Mouse (Mus musculus) lung, postnatal 0 days (tissue): ENCODE data around the gene Syndig1l. TPM values are rescaled to one million over a fixed set of nuclear protein-coding genes. Genes with fewer than 3 reads are reported as not detected.

Experiments used
- ATAC-seq: fragments of 200-750 bp; cut with Nextera tagmentation; 2 replicates; pipeline ENCODE4 v1.8.0; 2017; ENCODE audit warnings: moderate library complexity
- DNase-seq: peaks from one replicate; pipeline ENCODE4 v3.0.0-alpha.2; 2016; ENCODE audit warnings: low spot score
- H3K27ac ChIP-seq: fragments of 300-500 bp; sonication (generic); 2 replicates; pipeline ENCODE4 v1.5.1; 2014; ENCODE audit warnings: antibody characterized with exemption, mild to moderate bottlenecking, low read length, mixed read lengths
- H3K27me3 ChIP-seq: fragments of 300-500 bp; sonication (generic); replicated peaks from 2 replicates; pipeline ENCODE4 v1.6.1; 2014; ENCODE audit warnings: low read length, mixed read lengths; ENCODE audit not compliant: insufficient read depth
- H3K36me3 ChIP-seq: fragments of 300-500 bp; sonication (generic); 2 replicates; pipeline ENCODE4 v1.6.1; 2014; ENCODE audit warnings: low read length, mixed read lengths; ENCODE audit not compliant: insufficient read depth
- H3K4me1 ChIP-seq: fragments of 300-500 bp; sonication (generic); 2 replicates; pipeline ENCODE4 v1.6.1; 2014; ENCODE audit warnings: antibody characterized with exemption, low read depth, low read length, mixed read lengths; ENCODE audit not compliant: insufficient read depth
- H3K4me2 ChIP-seq: fragments of 300-500 bp; sonication (generic); replicated peaks from 2 replicates; pipeline ENCODE4 v1.6.1; 2014; ENCODE audit warnings: low read depth, mild to moderate bottlenecking, low read length, moderate library complexity, mixed read lengths
- H3K4me3 ChIP-seq: fragments of 300-500 bp; sonication (generic); 2 replicates; pipeline ENCODE4 v1.5.1; 2014; ENCODE audit warnings: low read depth, low read length
- H3K9ac ChIP-seq: fragments of 300-500 bp; sonication (generic); replicated peaks from 2 replicates; pipeline ENCODE4 v1.6.1; 2014; ENCODE audit warnings: low read depth, mild to moderate bottlenecking
- H3K9me3 ChIP-seq: fragments of 300-500 bp; sonication (generic); 2 replicates; pipeline ENCODE4 v1.6.1; 2016; ENCODE audit warnings: low read length, mixed read lengths
- CTCF ChIP-seq: IDR thresholded peaks from 2 replicates; pipeline ENCODE4 v1.5.1; 2016; ENCODE audit warnings: antibody characterized with exemption, mild to moderate bottlenecking
- EP300 ChIP-seq: IDR thresholded peaks from 2 replicates; pipeline ENCODE4 v1.6.1; 2016; ENCODE audit warnings: antibody characterized with exemption, mild to moderate bottlenecking, control low read depth
- WGBS: fragments of 180-500 bp; shearing (Covaris S2); extraction: QIAGEN DNeasy Blood & Tissue Kit; methylation state at CpG from one replicate; pipeline ENCODE4 v1.1.7; 2014; 5-methylcytosine and 5-hydroxymethylcytosine counted together
- polyA plus RNA-seq: library from polyadenylated mRNA; unstranded; fragments of >200 nt; fragmentation: Nextera tagmentation; extraction: Ambion mirVana; gene quantifications from 2 replicates; pipeline ENCODE4 v1.2.1, GENCODE M21; 2015

Gene Syndig1l
- polyA plus RNA-seq, 1 experiment from 2014 or later = not detected

GRCm38 (mm10) chr12:84653912-84654311 is 44.7 kb downstream of the Syndig1l start:
- no peaks in the 10 kb centered on the region for H3K36me3 ChIP-seq
- H3K4me1 ChIP-seq = no peaks in the 10 kb centered on the region
- ATAC-seq (no peak), DNase-seq (peak; percentile 50)
- H3K27me3 ChIP-seq = no peaks in the 10 kb centered on the region
- no peaks in the 10 kb centered on the region for H3K9me3 ChIP-seq
- no peak overlapping the region for H3K4me2 ChIP-seq
- TF ChIP-seq CTCF = peak; percentile 96
- TF ChIP-seq EP300 = no peak
- H3K9ac ChIP-seq = no peak overlapping the region
- no peak overlapping the region for H3K27ac ChIP-seq
- WGBS = 5% methylated on average over 3 of the region's 3 CpGs
- no peak overlapping the region for H3K4me3 ChIP-seq

GRCm38 (mm10) chr12:84650234-84650633 is 48.4 kb downstream of the Syndig1l start:
- Histone ChIP-seq H3K27me3 (no peaks in the 10 kb centered on the region), H3K4me3 (no peak overlapping the region), H3K27ac (no peak overlapping the region), H3K9me3 (no peaks in the 10 kb centered on the region), H3K9ac (no peak overlapping the region), H3K36me3 (no peaks in the 10 kb centered on the region), H3K4me2 (no peak overlapping the region), H3K4me1 (no peaks in the 10 kb centered on the region)
- ATAC-seq (no peak), DNase-seq (no peak)
- no peak for TF ChIP-seq CTCF
- TF ChIP-seq EP300 = no peak
- 83% methylated on average over 13 of the region's 13 CpGs for WGBS

- no peaks in the 10 kb centered on the region for H3K4me1 ChIP-seq
- H3K36me3 ChIP-seq = no peaks in the 10 kb centered on the region
- ATAC-seq = no peak
- H3K9me3 ChIP-seq = no peaks in the 10 kb centered on the region
- H3K4me3 ChIP-seq = no peak within 1 kb of the TSS
- peaks cover 34% of the 10 kb centered on the region; the same call in 1 of the 2 replicates for H3K27me3 ChIP-seq
- no peak for DNase-seq
- WGBS = 11% methylated on average over 9 of the region's 9 CpGs
- TF ChIP-seq EP300 = no peak
- TF ChIP-seq CTCF = no peak
- no peak within 1 kb of the TSS for H3K9ac ChIP-seq
- H3K27ac ChIP-seq = no peak within 1 kb of the TSS
- H3K4me2 ChIP-seq = no peak within 1 kb of the TSS
These were observed 58.0 kb downstream of the Syndig1l start, which contains the start of gene Vrtn for GRCm38 (mm10) chr12:84640654-84641053. Gene Vrtn, plus strand, starts transcription at chr12:84641019.

- whole genome bisulfite sequencing = 19% methylated on average over 6 of the region's 6 CpGs
- Histone ChIP-seq H3K27me3 (peaks cover 34% of the 10 kb centered on the region; the same call in 1 of the 2 replicates), H3K4me1 (no peaks in the 10 kb centered on the region), H3K4me3 (no peak overlapping the region), H3K4me2 (no peak overlapping the region), H3K9me3 (no peaks in the 10 kb centered on the region), H3K9ac (no peak overlapping the region), H3K27ac (no peak overlapping the region), H3K36me3 (no peaks in the 10 kb centered on the region)
- DNase-seq (no peak), ATAC-seq (no peak)
- TF ChIP-seq CTCF (no peak), EP300 (no peak)
These were observed 58.4 kb downstream of the Syndig1l start for GRCm38 (mm10) chr12:84640253-84640652.

- Histone ChIP-seq H3K4me3 (no peak overlapping the region), H3K9me3 (no peaks in the 10 kb centered on the region), H3K27ac (no peak overlapping the region), H3K27me3 (no peaks in the 10 kb centered on the region), H3K9ac (no peak overlapping the region), H3K4me1 (no peaks in the 10 kb centered on the region), H3K4me2 (no peak overlapping the region), H3K36me3 (no peaks in the 10 kb centered on the region)
- 63% methylated on average over 3 of the region's 3 CpGs for WGBS
- ATAC-seq (no peak), DNase-seq (no peak)
- TF ChIP-seq EP300 (no peak), CTCF (no peak)
These were observed 66.8 kb downstream of the Syndig1l start for GRCm38 (mm10) chr12:84631867-84632266.

Other genes with a start within 250 kb of the Syndig1l start
- gene Aldh6a1, start 247.8 kb downstream of the Syndig1l start, polyA plus RNA-seq = 52.1 and 67.5 TPM in 2 replicates
- gene Lin52, start 247.4 kb downstream of the Syndig1l start, polyA plus RNA-seq = 18.2 and 18.5 TPM in 2 replicates
- not detected in 2 replicates for gene Vsx2, start 129.1 kb downstream of the Syndig1l start, polyA plus RNA-seq
- gene Abcd4, start 81.4 kb downstream of the Syndig1l start, polyA plus RNA-seq = 9.2 and 10.5 TPM in 2 replicates
- not detected in 2 replicates for gene Vrtn, start 57.8 kb downstream of the Syndig1l start, polyA plus RNA-seq
- gene Npc2, start 74.3 kb upstream of the Syndig1l start, polyA plus RNA-seq = 523 and 558 TPM in 2 replicates
- 103 and 105 TPM in 2 replicates for gene Isca2, start 74.4 kb upstream of the Syndig1l start, polyA plus RNA-seq
- gene Ltbp2, start 177.7 kb upstream of the Syndig1l start, polyA plus RNA-seq = 22.4 and 25.7 TPM in 2 replicates